Mouse (Mus musculus) forebrain, postnatal 0 days (tissue): Measurements from ENCODE around the gene Igdcc3. TPM values are rescaled to one million over a fixed set of nuclear protein-coding genes. Genes with fewer than 3 reads are reported as not detected.

Source experiments
- ATAC-seq: fragments of 200-750 bp; cut with Nextera tagmentation; 2 replicates; pipeline ENCODE4 v1.8.0; 2017; ENCODE audit warnings: mild to moderate bottlenecking, moderate library complexity
- DNase-seq: peaks from one replicate; pipeline ENCODE4 v3.0.0-alpha.2; 2015
- H3K27ac ChIP-seq: fragments of 300-500 bp; sonication (generic); 2 replicates; pipeline ENCODE4 v1.5.1; 2014; ENCODE audit warnings: low read depth, mild to moderate bottlenecking, antibody characterized with exemption, low read length, moderate library complexity, mixed read lengths
- H3K27me3 ChIP-seq: fragments of 300-500 bp; sonication (generic); 2 replicates; pipeline ENCODE4 v1.6.1; 2014; ENCODE audit warnings: mild to moderate bottlenecking, low read length, mixed read lengths; ENCODE audit not compliant: insufficient read depth
- H3K36me3 ChIP-seq: fragments of 300-500 bp; sonication (generic); 2 replicates; pipeline ENCODE4 v1.6.1; 2014; ENCODE audit warnings: mild to moderate bottlenecking, moderate library complexity; ENCODE audit not compliant: insufficient read depth
- H3K4me1 ChIP-seq: fragments of 300-500 bp; sonication (generic); 2 replicates; pipeline ENCODE4 v1.6.1; 2014; ENCODE audit warnings: antibody characterized with exemption; ENCODE audit not compliant: insufficient read depth
- H3K4me2 ChIP-seq: fragments of 300-500 bp; sonication (generic); 2 replicates; pipeline ENCODE4 v1.6.1; 2014; ENCODE audit warnings: low read depth, mild to moderate bottlenecking, moderate library complexity
- H3K4me3 ChIP-seq: fragments of 300-500 bp; sonication (generic); 2 replicates; pipeline ENCODE4 v1.5.1; 2014; ENCODE audit warnings: low read depth, low read length, mixed read lengths
- H3K9ac ChIP-seq: fragments of 300-500 bp; sonication (generic); 2 replicates; pipeline ENCODE4 v1.6.1; 2014; ENCODE audit warnings: mild to moderate bottlenecking
- H3K9me3 ChIP-seq: fragments of 300-500 bp; sonication (generic); 2 replicates; pipeline ENCODE4 v1.6.1; 2016; ENCODE audit warnings: low read length
- CTCF ChIP-seq: sonication (generic); IDR thresholded peaks from 2 replicates; pipeline ENCODE4 v1.5.1; 2016; ENCODE audit warnings: antibody characterized with exemption, control low read depth, low read depth
- WGBS: fragments of 180-500 bp; shearing (Covaris S2); extraction: QIAGEN DNeasy Blood & Tissue Kit; methylation state at CpG from one replicate; pipeline ENCODE4 v1.1.7; 2014; 5-methylcytosine and 5-hydroxymethylcytosine counted together
- polyA plus RNA-seq: library from polyadenylated mRNA; unstranded; fragments of >200 nt; fragmentation: Nextera tagmentation; extraction: Ambion mirVana; gene quantifications from 2 replicates; pipeline ENCODE4 v1.2.1, GENCODE M21; 2015
- total RNA-seq: library from RNA; depleted of rRNA; stranded (reverse); fragments of >200 nt; gene quantifications from 2 replicates; pipeline ENCODE4 v1.2.3, GENCODE M21; 2014

Igdcc3 gene
- total and polyA plus RNA-seq, 2 experiments from 2014 or later: 3.0 to 4.2 TPM

DNA sequence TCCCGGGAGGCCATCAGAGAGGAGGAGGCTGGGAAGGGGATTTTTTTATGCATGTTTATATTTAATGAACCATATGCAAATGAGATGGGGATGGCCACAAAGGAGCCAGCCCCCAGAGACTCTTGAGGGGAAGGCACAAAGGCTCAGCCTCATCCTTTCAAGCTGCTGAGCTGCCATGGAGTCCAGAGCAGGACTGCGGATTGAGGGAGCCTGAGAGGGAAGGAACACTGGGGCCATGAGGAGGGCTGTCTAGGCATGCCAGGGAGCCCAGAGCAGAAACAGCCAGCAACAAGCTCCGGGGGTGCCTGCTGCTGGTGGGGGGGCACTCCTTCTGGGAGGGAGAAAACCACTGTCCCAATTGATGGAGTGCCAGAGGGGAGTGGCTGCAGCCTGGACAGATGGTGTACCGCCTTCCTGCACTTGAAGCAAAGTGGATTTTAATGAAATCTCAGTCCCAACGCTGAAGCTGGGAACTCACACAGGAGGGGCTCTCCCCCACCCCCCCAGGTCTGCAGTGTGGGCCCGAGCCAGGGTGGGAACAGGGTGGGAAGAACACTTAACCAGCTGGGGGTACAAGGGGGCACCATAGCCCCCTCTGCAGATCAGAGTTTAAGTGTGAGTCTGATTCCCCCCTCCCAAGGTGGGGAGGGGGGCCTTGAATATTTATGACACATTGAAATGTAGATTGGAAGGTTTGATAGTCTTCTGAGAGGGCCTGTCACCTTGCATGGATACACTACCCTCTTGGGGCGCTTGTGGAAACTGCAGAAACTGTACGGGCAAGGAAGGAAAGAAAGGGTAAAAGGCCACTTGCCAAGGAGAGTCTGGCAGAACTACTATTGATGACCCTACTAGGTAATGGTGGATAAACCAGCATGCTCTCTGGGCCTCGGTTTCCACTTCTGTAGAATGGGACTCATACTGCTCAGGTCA lies 35.2 kb downstream of the Igdcc3 start:
- no peak overlapping the region for H3K4me2 ChIP-seq
- DNase-seq (peak; percentile 71), ATAC-seq (peak; percentile 62)
- no peaks in the 10 kb centered on the region for H3K9me3 ChIP-seq
- TF ChIP-seq CTCF: peak; percentile 62
- H3K4me1 ChIP-seq: peaks cover 9% of the 10 kb centered on the region
- 13% methylated on average over 9 of the region's 9 CpGs for WGBS
- no peak overlapping the region for H3K4me3 ChIP-seq
- peak overlapping the region; percentile 22; the same call in 1 of the 2 replicates for H3K9ac ChIP-seq
- H3K36me3 ChIP-seq: peaks cover 3% of the 10 kb centered on the region; the same call in 1 of the 2 replicates
- no peaks in the 10 kb centered on the region for H3K27me3 ChIP-seq
- peak overlapping the region; percentile 80 for H3K27ac ChIP-seq

GRCm38 (mm10) chr9:65177497-65177896 lies 36.5 kb downstream of the Igdcc3 start:
- Histone ChIP-seq H3K27ac (no peak overlapping the region), H3K36me3 (peaks cover 15% of the 10 kb centered on the region; the same call in 1 of the 2 replicates), H3K4me2 (no peak overlapping the region), H3K4me1 (peaks cover 9% of the 10 kb centered on the region), H3K4me3 (no peak overlapping the region), H3K27me3 (no peaks in the 10 kb centered on the region), H3K9ac (no peak overlapping the region), H3K9me3 (no peaks in the 10 kb centered on the region)
- DNase-seq: no peak
- ATAC-seq: no peak
- 68% methylated on average over 3 of the region's 3 CpGs for WGBS
- no peak for TF ChIP-seq CTCF

- DNase-seq (no peak), ATAC-seq (no peak)
- no peak overlapping the region for H3K4me2 ChIP-seq
- H3K9me3 ChIP-seq: no peaks in the 10 kb centered on the region
- H3K9ac ChIP-seq: 0 out of 2 replicates have a peak overlapping the region, but pooled peaks have one; percentile 25
- no peak overlapping the region for H3K4me3 ChIP-seq
- no peak for TF ChIP-seq CTCF
- no peak overlapping the region for H3K27ac ChIP-seq
- peaks cover 9% of the 10 kb centered on the region for H3K4me1 ChIP-seq
- no peaks in the 10 kb centered on the region for H3K27me3 ChIP-seq
- H3K36me3 ChIP-seq: peaks cover 19% of the 10 kb centered on the region; the same call in 1 of the 2 replicates
- WGBS: 56% methylated on average over 10 of the region's 10 CpGs
Measured at GRCm38 (mm10) chr9:65177912-65178311, 36.9 kb downstream of the Igdcc3 start.

GRCm38 (mm10) chr9:65178336-65179213 lies 37.6 kb downstream of the Igdcc3 start:
- H3K9ac ChIP-seq: peak overlapping the region; percentile 25; the same call in 1 of the 2 replicates
- DNase-seq: peak; percentile 47
- TF ChIP-seq CTCF: no peak
- H3K36me3 ChIP-seq: peaks cover 22% of the 10 kb centered on the region; the same call in 1 of the 2 replicates
- no peaks in the 10 kb centered on the region for H3K27me3 ChIP-seq
- H3K4me3 ChIP-seq: no peak overlapping the region
- H3K27ac ChIP-seq: peak overlapping the region; percentile 66
- H3K4me1 ChIP-seq: peaks cover 9% of the 10 kb centered on the region
- H3K4me2 ChIP-seq: peak overlapping the region; percentile 32
- 8% methylated on average over 22 of the region's 22 CpGs for WGBS
- no peaks in the 10 kb centered on the region for H3K9me3 ChIP-seq
- peak; percentile 72 for ATAC-seq

DNA sequence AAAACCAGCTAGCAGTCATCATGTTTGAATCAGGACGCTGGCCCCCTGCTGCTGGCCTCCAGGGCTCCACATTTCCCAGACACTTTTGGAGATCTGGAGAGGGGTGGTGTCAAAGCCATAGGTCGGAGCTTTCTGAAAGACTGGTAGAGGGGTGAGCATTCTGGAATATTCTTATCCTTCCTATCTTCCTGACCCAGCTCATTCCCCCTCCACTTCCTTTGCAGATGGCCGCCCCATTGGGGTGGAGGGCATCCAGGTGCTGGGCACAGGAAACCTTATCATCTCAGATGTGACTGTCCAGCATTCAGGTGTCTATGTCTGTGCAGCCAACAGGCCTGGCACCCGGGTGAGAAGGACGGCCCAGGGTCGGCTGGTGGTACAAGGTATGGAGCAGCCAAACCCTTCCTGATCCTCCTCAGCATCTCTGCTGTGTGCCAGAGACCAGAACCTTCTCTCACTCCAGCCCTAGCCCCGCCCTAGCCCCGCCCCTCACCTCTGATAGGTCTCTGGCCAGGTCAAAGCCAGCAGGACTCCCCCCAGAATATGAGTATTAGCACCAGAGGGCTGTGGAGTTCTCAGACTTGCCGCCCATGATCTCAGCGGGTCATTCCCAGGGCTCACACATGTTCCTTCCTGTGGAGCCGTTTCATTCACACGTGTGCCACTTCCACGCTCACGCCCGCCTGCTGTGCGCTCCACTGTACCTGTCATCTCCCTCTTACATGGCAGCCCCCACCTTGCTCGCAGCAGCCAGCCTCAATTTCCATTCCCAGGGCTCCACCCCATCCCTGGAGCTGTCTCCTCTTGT lies 39.0 kb downstream of the Igdcc3 start:
- peak overlapping the region; percentile 32 for H3K4me2 ChIP-seq
- H3K36me3 ChIP-seq: peaks cover 33% of the 10 kb centered on the region
- H3K4me1 ChIP-seq: peaks cover 9% of the 10 kb centered on the region
- no peak for TF ChIP-seq CTCF
- 45% methylated on average over 17 of the region's 17 CpGs for WGBS
- ATAC-seq (no peak; the same call in 1 of the 2 replicates), DNase-seq (peak; percentile 17)
- no peak overlapping the region for H3K9ac ChIP-seq
- H3K9me3 ChIP-seq: no peaks in the 10 kb centered on the region
- H3K27me3 ChIP-seq: no peaks in the 10 kb centered on the region
- H3K4me3 ChIP-seq: no peak overlapping the region
- H3K27ac ChIP-seq: no peak overlapping the region

DNA sequence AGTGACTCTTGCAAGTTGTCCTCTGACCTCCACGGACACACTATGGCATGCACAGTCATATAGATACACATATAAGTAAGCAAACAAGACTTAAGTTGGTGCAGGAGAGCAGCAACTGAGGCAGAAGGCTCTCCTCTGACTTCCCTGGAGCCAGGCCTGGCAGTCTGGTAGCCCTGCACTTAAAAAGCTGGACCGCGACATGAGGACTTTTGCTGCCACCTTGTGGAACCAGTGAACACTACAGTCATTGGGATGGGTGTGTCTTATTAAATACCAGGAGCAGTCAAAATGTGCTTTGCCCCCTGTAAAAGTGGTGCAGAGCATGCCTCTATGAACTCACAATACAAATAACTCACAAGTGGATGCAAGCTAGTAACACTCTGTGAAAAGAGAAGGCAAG lies 47.6 kb downstream of the Igdcc3 start:
- 3% methylated on average over 3 of the region's 3 CpGs for WGBS
- Histone ChIP-seq H3K27me3 (no peaks in the 10 kb centered on the region), H3K4me3 (no peak overlapping the region), H3K27ac (no peak overlapping the region), H3K36me3 (peaks cover 13% of the 10 kb centered on the region), H3K4me1 (no peaks in the 10 kb centered on the region), H3K4me2 (no peak overlapping the region), H3K9ac (no peak overlapping the region), H3K9me3 (no peaks in the 10 kb centered on the region)
- DNase-seq (peak; percentile 95), ATAC-seq (peak; percentile 81)
- peak; percentile 94 for TF ChIP-seq CTCF
